Mouse (Mus musculus) lung, postnatal 4 days (tissue): ENCODE measurements around the gene Zfp580.
"Not testable (repeated sequence)": the region's sequence is repeated elsewhere in the genome, so short reads cannot be mapped to it uniquely, and the experiment has no call there.

Experiments
- DNase-seq, 2 experiments: peaks; one replicate each; pipeline ENCODE4 v3.0.0; 2021

Gene Zfp580

DNA sequence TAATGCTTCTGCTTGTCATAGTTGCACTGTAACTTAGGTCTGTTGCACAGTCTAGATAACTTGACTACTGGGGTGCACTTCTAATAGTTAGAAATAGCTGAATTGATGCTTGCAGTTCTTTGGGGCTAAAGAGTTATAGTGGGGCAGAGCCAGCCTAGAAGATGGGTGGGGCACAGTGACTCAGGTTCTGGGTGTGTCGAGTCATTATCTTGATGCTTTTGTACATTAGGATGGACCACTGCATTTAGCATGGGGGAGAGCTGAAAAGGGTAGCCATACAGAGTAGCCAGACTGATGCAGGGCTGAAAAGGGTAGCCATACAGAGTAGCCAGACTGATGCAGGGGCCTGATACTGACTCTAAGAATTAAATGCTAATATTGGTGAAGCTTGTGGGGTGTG, 22.2 kb downstream of the Zfp580 start:
- no peak for DNase-seq

DNA sequence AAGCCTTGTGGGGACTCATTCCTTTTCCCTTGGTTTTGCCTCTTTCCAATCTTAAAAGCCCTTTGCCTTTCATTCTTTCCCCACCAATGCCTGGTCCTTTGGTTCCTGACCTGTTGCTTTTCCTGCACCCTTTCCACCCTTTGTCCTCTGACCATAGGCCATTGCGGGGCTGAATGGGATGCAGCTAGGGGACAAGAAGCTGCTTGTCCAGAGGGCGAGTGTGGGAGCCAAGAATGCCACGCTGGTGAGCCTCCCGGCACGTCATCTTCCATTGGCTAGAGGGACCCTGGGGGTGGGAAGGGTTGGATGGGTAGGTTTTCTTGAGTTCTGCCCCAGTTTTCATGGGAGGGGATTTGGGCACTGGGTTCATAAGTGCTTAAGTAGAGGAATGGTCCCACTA, 23.6 kb downstream of the Zfp580 start:
- no peak for DNase-seq

DNA sequence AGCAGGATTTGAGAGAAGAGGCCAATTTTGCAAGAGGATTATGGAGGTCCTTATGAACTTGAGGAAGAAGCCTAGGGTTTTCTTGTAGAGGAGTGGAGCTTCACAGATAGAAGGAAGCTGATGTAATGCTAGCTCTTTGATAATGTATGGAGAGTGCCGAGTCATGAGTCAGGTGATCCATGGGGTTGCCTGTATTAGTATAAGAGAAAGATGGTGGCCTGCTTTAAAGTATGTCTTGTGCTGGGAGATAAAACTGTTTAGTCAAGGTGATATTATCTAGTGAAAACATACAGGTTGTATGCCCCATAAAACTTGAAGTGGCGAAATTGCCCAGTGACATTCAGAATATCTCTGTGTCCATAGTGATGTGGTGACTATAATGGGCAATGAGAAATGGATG, 25.6 kb downstream of the Zfp580 start:
- no peak for DNase-seq

DNA sequence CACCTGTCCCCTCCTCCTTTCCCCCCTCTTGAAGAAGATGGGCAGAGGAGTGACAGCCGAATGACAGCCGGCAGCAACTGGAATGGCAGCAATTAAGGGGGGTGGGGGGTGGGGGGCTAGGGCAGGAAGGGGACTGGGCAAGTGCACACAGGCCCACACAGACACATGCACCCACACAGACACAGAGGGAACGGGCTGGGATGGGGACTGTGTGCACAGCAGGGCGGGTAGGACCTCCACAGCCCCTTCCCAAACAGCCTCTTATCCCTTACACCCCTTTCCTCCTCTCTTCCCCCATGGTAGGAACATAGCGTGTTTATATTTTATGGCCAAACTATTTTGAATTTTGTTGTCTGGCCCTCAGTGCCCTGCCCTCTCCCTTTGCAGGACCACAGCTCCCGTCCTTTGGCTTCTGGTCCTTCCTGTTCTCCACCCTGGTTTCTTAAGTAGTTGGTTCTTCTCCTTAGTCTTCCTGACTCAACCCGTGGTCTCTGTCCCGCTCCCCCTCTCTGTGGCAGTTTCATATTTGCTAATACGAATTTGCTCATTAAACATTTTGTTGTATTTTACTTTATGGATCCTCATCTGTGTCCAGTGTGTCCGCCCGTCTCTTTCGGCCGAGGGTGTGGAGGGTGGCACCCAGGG, 28.1 kb downstream of the Zfp580 start:
- DNase-seq: not testable (repeated sequence)

DNA sequence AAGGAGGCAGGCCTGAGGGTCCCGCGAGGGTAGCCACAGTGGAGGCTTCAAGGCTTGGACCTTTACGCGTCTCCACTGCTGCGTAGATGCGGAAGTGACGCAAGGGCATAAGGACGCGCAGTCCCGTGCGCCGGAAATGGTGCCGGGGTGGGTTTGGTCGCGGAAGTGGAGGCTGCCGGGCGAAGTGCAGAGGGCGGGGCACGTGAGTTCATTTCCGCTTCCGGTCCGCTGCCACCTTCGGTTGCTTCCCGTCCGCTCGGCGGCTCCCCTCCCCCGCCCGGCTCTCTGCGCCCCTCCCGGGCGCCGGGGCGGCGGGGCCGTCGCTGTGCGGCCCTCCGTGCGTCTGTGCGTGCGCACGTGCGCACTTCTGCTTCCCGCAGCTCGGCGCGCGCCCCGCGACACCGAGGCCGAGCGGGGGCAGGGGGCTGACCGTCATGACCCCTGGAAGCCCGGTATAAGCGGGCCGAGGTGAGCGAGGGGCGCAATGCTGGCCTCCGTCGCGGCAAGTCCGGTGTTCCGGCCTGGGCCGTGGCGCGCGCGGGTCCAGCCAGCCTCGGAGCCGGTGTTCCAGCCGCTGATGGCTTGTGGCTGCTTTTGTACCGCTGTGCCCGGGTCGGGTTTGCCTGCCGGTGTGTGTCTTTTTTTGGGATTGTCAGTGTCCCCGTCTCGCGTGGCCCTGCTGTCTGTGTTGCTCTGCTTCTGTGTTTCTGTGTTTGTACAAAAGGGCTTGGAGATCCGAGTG, 28.8 kb downstream of the Zfp580 start, which contains the start of gene Epn1:
TSS of gene Epn1 (plus strand) at position 226 of the 742 bp plus-strand sequence.
- peak; percentile 97 to 98 for DNase-seq

DNA sequence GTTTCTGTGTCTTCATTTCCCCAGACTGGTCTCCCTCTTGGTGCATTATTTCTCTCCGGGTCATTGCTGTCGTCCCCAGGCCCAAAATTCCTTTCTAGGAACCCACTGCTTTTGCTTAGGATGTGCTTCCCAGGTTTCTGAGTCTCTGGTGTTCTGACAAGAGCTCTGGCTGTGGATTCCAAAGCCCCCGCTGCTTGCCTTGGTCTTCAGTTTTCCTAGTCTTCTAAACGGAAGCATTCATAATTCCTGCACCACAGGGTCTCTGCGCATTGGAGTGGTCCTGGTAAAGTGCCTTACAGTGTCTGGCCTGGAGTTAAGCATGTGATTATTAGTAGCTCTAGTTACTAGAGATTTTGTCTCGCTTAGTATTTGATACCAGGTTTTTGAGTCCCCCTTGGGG, 29.5 kb downstream of the Zfp580 start:
- DNase-seq: no peak

DNA sequence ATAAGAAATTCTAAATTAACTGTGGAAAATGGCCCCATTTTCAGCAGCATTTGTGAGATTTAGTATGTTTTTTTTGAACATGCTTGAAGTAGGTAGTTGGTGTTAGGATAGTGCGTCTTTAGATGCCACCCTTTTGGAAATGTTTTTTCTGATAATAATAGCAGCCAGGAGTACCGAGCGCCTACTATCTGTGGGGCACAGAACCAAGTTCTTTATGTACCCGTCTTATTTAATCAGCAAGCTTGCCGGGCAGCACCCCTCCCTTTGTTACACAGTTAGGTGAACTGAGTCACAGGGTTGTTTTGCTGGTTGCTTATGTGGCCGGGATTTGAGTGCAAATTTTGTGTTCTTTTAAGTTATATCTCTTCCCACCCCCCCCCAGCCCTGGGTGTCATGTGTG, 29.9 kb downstream of the Zfp580 start:
- DNase-seq: no peak

DNA sequence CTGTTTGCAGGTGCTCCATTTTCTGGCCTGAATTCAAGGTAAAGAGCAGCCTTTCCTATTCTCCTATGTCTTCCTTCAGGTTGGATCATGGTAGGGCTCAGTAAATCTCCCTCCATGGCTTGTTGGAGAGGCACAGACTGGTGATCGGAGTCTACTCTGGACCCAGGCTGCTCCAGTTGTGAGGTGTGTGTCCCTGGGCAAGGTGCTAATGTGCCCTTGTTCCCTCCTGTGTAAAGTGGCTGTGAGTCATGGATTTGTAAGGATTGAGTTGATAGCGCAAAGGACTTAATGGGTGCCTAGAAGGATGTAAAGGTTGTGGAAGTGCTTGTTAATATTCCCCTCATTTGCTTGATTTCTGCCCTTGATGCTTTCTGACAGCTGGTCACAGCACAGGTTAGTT, 30.6 kb downstream of the Zfp580 start:
- no peak for DNase-seq

DNA sequence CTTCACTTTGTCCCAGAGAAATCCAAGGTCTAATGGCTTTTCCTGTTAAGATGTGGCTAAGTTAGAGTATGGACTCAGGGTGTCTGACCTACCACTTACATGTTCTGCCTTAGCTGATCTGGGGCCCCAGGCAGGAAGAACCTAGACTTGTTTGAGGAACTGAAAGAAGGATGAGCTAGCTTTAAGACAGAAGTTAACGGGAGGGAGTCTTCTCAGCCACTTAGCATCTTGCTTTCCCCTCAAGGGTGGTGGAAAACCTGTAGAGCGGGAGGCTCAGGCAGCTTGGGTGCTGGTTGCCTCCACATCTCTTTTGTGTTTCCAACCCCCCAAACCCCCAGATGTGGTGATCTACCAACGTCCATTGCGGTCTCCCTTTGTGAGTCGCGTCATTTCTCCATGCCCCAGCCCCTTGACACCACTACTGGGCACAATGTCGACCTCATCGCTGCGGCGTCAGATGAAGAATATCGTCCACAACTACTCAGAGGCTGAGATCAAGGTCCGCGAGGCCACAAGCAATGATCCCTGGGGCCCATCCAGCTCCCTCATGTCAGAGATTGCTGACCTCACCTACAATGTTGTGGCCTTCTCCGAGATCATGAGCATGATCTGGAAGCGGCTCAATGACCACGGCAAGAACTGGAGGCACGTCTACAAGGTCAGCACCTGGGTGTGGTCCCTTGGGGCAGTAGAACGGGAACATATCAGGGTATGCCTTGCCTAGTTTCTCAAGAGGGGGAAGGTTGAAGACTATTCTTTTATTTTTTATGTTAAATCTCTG, 32.2 kb downstream of the Zfp580 start:
- DNase-seq: peak in 1 of 2 experiments; percentile 28

DNA sequence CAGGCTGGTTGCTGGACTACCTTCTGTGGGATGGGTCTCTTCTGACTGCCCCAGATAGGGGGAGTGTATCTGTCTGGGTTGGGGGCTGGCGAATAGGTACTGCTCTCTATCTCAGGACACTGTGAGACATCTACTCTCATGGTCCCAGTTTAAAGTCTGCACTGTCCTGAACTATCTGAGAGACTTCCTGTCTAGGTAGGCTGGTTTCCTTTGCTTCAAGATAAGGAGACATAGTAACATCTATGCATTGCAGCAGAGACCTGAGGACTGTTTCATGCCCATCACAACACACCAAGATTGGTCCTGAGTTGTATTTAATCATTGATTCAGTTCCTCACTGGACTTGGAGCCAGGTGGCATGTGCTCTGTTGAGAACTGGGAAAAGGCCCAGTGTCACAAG, 34.2 kb downstream of the Zfp580 start:
- no peak for DNase-seq

DNA sequence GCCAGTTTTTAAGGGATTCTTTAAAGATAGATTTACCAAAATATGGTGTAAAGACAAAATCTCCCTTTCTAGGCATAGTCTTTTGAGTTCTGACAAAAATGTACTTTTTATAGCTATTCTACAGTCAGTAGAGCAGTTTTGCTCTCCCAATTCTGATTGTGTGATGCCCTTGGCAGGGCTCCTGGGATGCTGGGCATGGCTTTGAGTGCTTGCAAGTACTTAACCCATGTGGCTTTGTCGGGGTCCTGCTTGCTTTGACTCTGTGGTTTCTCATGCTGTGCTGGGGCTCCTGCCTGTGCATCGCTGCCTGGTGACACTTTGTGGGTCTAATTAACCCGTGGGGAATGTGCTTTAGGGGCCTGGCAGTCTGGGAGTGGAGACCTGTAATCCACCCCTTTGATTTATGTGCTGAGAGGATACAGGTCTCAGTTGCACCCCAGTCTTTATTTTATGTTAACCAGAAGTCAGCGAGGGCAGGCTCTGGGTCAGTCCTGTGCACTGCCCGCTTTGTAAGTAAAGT, 35.6 kb downstream of the Zfp580 start:
- no peak for DNase-seq

DNA sequence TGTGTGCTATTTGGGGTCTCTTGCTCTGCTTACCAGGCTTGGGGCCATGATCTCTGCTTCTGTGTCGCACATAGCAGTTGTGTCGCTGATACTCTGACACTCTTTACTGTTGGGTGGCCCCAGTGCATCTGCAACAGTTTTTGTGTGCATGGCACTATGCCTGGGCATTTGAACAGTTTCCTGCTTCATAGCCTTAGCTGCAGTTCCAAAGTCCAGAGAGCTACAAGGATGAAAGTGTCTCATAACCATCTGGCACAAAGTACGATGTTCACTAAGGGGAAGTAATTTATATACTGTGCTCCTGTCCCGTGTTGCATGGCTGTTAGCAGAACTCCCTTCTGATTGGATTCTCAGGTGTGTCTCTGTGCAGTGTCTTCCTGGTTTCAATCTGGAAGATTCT, 36.5 kb downstream of the Zfp580 start:
- no peak for DNase-seq

DNA sequence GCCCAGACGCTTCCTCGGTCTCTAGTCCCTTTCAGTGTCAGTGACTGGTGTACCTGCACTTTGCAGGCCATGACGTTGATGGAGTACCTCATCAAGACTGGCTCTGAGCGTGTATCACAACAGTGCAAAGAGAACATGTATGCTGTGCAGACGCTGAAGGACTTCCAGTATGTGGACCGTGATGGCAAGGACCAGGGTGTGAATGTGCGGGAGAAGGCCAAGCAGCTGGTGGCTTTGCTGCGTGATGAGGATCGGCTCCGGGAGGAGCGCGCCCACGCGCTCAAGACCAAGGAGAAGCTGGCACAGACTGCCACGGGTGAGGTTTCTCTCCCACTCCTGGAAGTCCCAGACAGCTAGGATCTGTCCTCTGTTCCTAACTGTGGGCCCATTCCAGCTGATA, 38.5 kb downstream of the Zfp580 start:
- DNase-seq: no peak

DNA sequence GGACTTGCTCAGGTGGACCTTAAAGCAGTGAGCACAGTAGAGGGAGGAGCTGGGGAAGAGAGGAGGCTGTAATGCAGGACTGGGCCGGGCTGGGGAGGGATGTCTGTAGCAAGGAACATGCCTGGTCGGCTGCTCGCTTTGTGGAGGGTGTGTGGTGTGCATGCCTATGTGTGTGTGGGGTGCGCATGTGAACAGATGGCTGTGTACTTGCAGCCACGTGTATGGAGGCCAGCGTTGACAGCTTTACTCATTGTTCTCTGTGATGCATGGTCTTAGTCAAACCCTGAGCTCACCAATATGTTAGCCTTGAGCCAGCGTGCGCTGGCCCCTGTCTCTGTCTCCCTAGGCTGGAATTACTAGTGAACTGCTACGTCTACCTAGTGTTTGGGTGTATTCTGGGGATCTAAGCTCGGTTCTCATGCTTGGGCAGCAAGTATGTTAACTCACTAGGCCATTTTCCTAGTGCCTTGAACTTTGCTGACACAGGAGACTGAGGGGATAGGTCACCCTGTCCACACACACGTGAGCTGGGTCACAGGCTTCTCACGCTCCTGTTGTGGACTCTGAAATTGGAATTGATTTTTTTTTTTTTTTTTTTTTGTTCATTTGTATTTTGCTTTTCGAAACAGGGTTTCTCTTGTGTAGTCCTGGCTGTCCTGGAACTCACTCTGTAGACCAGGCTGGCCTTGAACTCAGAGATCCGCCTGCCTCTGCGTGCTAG, 39.8 kb downstream of the Zfp580 start:
- DNase-seq: no peak

DNA sequence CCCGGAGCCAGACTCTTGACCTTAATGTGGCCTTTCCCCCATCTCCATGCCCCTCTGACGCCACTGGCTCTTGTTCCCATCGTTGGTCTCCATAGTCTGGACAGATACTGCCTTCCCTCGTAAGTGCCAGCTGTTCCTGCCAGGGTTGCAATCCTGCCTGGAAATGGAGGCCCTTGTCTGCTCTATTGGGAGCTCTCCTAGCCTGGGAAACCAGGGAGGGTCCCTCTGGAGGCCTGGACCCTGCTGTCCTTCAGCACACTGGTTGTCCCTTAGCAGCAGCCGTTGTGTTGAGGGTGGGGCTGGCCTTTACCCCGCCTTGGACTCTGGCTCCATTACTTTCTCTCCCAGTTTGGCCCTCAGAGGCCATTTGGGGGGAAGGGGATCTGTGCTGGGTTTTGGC, 41.0 kb downstream of the Zfp580 start:
- DNase-seq: no peak

DNA sequence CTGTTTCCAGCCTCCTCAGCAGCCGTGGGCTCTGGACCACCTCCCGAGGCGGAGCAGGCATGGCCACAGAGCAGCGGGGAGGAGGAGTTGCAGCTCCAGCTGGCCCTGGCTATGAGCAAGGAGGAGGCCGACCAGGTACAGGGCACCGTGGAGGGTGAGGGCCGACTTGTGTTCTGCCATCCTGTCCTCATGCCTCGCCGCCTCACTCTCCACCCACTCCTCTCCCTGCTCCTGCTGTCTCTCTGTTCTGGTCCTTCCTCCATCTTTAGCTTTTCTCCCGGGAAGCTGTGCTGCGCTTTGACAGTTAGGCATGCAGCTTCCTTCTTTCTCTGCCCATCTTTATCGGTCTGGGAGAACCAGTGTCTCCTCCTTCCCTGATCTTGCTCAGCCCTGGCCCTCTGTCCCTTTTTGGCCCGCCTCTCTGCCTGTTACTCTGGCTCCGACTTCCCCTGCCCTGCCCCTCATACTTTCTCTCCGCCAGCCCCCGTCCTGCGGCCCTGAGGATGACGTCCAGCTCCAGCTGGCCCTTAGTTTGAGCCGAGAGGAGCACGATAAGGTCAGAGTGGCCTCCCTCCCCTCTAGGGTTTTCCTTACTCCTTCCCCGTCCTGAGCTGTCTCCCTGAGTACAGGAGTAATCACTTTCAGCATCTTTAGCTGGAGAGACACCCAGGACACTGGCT, 41.6 kb downstream of the Zfp580 start:
- no peak for DNase-seq

DNA sequence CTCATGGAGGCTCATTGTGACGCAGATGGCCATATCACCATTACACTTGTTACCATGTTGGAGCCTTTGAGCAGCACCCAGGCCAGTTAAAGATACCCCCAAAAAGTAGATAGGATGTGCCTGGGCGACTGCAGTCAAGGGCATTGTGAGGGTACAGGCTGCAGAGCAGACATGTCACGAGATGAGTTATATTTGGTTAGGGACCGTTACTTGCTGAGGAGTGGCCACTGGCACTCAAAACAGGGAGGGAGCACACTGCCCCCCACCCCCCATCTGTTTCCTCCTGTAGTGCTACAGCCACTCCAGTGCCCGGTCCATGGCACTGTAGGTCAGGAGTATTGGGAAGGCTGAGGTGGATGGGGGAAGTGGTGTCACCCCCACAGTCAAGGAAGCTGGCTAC, 47.4 kb downstream of the Zfp580 start:
- no peak for DNase-seq

DNA sequence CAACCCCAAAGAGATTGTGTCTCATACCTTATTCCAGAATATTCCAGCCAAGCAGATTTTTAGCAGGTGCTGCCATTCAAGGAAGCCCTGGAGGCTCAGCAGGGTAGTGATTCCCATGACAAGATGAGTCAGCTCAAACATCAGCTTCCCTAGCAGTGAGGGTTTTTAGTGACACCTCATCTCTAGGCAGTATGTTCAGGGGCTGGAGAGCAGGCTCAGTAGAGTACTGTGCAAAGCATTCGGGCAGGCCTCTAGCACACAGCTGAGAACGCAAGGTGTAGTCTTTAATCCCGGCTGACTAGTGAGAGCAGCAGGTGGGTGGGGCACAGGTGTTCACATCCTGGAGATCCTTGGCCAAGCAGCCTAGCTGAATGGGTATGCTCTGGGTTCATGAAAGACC, 48.5 kb downstream of the Zfp580 start:
- no peak for DNase-seq

DNA sequence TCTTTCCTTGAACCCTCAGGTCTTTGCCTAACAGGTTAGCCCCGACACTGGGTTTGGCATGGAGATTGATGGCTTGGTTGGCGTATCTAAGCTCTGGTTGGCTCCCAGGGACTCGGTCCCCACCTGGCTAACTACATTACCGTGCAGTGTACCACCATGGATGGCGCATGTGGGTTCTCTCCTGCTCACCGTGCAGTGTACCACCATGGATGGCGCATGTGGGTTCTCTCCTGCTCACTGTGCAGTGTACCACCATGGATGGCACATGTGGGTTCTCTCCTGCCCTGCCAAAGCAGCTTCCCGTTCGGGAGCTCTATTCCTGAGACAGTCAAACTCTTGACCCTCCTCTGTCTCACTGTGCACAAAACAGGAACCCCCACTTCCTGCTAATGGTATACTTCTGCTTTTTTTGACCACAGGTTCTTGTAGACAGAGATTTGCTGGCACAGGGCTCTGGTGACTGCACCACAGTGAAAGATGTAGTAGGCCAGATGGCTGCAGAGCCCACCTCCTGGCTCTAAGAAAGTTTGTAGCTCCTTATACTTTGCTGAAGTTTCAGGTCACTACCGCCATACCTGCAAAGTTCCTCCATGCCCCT, 49.8 kb downstream of the Zfp580 start:
- DNase-seq: peak in 1 of 2 experiments; percentile 44

DNA sequence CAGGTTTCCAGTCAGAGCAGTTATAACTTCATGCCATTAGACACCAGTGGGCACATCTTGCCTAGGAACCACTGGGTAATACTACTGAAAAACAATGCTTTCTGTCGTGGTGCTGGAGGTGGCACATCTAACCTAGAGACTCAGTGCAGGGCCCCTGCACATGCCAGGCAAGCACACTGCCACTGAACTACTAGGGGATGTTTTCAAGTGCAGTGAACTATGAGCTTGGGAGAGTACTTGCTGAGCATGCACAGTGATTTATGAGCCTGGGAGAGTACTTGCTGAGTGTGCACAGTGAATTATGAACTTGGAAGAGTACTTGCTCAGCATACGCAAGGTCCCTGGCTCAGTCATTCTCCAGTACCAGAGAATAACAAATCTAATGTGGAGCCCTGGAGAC, 51.2 kb downstream of the Zfp580 start:
- DNase-seq: no peak
